Mouse (Mus musculus): ENCODE results near the gene 1700093K21Rik. TPM values are rescaled to one million over a fixed set of nuclear protein-coding genes. Genes with fewer than 3 reads are reported as not detected.

Gene 1700093K21Rik
- polyA plus RNA-seq, 1 experiment from 2014 or later, result not detected

DNA sequence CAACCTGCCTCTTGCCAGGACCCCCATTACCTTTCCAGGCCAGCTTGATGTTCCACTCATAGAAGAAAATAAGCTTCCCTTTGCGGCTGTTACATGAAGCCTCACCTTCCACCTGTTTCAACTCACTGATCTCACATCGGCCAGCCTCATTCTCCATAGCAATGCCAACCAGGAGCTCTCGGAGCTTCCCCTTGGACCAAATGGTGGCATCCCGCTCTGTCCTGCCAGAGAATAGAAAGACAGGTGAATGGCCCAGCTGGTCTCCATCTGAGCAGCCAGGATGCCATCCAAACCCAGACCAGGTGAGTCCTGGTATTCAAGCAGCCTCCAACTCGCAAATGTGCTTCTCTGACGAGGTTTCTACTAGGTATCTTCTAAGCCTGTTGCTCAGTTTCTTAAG, 24.3 kb downstream of the 1700093K21Rik start:
- H3K9ac ChIP-seq, result peak overlapping the region; percentile 89
- peak overlapping the region; percentile 83 for H3K4me3 ChIP-seq
- H3K4me1 ChIP-seq, result peaks cover 22% of the 10 kb centered on the region
- ATAC-seq (ENCODE audit: low FRiP score), result no peak
- peaks cover 37% of the 10 kb centered on the region for H3K36me3 ChIP-seq
- H3K27me3 ChIP-seq, result no peaks in the 10 kb centered on the region
- 54% methylated on average over 6 of the region's 6 CpGs for WGBS
- H3K4me2 ChIP-seq (replicated peaks), result peak overlapping the region; percentile 92
- no peaks in the 10 kb centered on the region for H3K9me3 ChIP-seq (replicated peaks)
- 0 out of 2 replicates have a peak overlapping the region, but pooled peaks have one; percentile 97 for H3K27ac ChIP-seq

DNA sequence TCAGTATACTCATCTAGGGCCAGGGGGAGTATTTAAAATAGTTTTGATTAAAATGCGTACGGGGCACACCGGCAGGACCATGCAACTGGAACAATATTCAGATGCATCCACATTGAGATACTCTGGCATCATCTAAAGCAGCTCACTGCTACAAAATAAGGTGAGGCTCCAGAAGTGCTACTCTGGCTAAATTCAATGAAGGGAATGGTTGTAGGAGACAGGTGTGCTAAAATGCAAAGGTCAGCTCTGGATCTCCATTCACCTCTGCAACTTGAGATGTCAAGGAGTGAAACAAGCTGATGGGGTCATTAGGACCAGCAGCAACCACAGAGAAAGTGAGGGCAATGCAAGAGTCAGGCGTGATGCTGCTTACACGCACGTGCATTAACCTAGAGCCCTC, 25.7 kb downstream of the 1700093K21Rik start:
- ATAC-seq (ENCODE audit: low FRiP score), result no peak
- H3K4me1 ChIP-seq, result peaks cover 22% of the 10 kb centered on the region
- no peaks in the 10 kb centered on the region for H3K9me3 ChIP-seq (replicated peaks)
- 0 out of 2 replicates have a peak overlapping the region, but pooled peaks have one; percentile 92 for H3K4me2 ChIP-seq (replicated peaks)
- WGBS, result 92% methylated on average over 6 of the region's 6 CpGs
- no peak overlapping the region for H3K4me3 ChIP-seq
- H3K27me3 ChIP-seq, result no peaks in the 10 kb centered on the region
- H3K9ac ChIP-seq, result 0 out of 2 replicates have a peak overlapping the region, but pooled peaks have one; percentile 29
- H3K36me3 ChIP-seq, result peaks cover 50% of the 10 kb centered on the region
- no peak overlapping the region for H3K27ac ChIP-seq

DNA sequence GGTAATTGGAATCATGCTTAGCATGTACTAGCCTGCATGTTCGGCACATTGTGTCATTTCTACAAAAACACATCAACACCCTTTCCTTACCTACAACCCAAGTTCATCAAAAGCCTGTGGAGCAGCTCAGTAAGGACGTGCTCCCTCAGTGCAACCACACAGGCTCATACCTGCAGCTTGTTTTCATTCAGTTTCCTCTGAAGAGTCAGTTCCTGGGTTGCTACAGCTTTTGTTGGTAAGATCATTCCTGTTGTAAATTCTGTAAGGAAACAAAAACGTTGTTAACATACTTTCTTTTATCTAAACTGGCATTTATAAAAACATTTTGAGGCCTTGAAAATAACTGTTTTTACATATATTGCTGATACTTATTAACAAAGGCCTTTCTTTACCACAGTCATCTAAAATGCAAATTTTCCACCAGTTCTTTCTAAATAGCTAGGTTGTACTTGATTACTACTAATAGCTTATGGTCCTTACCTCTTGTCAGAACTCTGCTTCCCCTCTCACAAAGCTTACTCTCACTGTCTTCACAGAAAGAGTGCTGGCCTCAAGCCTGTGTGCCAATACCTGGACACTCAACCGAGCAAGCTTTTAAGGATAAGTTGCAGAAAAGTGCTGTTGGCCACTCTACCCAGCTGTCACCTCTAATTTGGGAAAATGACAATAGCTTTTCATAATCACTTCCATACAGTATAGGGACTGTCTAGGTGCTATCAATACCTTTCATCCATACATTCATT, 28.7 kb downstream of the 1700093K21Rik start:
- Histone ChIP-seq H3K4me2 (replicated peaks) (no peak overlapping the region), H3K9ac (no peak overlapping the region), H3K36me3 (peaks cover 79% of the 10 kb centered on the region), H3K27me3 (no peaks in the 10 kb centered on the region), H3K4me3 (no peak overlapping the region), H3K9me3 (replicated peaks) (no peaks in the 10 kb centered on the region), H3K27ac (no peak overlapping the region), H3K4me1 (peaks cover 19% of the 10 kb centered on the region)
- ATAC-seq (ENCODE audit: low FRiP score), result no peak
- WGBS, result 93% methylated on average over 4 of the region's 4 CpGs

DNA sequence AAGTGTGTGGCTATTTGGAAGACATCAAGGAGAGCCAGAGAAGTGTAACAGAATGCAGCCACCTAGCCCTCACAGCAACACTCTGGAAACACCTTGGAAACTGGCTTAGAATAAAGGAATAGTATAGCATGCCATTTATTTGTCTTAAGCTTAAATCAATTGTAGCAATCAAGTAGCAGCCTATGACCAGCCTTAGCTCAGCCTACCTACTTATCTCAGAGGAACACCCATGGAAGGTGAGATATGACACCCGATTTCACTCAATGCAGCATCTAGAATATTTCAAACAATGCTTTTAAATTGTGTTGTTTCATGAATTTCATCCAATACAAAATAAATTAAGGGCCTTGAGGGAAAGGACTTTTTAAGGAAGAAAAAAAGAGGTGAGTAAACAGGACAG, 31.0 kb downstream of the 1700093K21Rik start:
- H3K9ac ChIP-seq, result no peak overlapping the region
- no peak for ATAC-seq (ENCODE audit: low FRiP score)
- H3K4me1 ChIP-seq, result peaks cover under 1% of the 10 kb centered on the region; the same call in 1 of the 2 replicates
- H3K27ac ChIP-seq, result no peak overlapping the region
- H3K36me3 ChIP-seq, result peaks cover 87% of the 10 kb centered on the region
- H3K27me3 ChIP-seq, result no peaks in the 10 kb centered on the region
- no peaks in the 10 kb centered on the region for H3K9me3 ChIP-seq (replicated peaks)
- no peak overlapping the region for H3K4me2 ChIP-seq (replicated peaks)
- 89% methylated on average over 1 of the region's 1 CpGs for WGBS
- no peak overlapping the region for H3K4me3 ChIP-seq

Small RNA genes lying within 50 kb of the gene (microRNA-seq; reads per million reads assigned to microRNA genes)
- not detected for gene Gm47279

Other genes with a start within 250 kb of the 1700093K21Rik start
- gene Usp34, start 214.3 kb downstream of the 1700093K21Rik start, polyA plus RNA-seq (2016; fragmentation: Nextera tagmentation; extraction: Ambion mirVana), result 29.1 and 34.0 TPM in 2 replicates
- gene Ahsa2, start 23.1 kb downstream of the 1700093K21Rik start, polyA plus RNA-seq (2016; fragmentation: Nextera tagmentation; extraction: Ambion mirVana), result 143 and 149 TPM in 2 replicates
- 90.0 and 95.1 TPM in 2 replicates for gene 0610010F05Rik, start 112.5 kb upstream of the 1700093K21Rik start, polyA plus RNA-seq (2016; fragmentation: Nextera tagmentation; extraction: Ambion mirVana)
- 20.9 and 22.2 TPM in 2 replicates for gene Pus10, start 144.5 kb upstream of the 1700093K21Rik start, polyA plus RNA-seq (2016; fragmentation: Nextera tagmentation; extraction: Ambion mirVana)
- gene Pex13, start 144.8 kb upstream of the 1700093K21Rik start, polyA plus RNA-seq (2016; fragmentation: Nextera tagmentation; extraction: Ambion mirVana), result 48.2 and 51.0 TPM in 2 replicates
- gene Rel, start 249.8 kb upstream of the 1700093K21Rik start, polyA plus RNA-seq (2016; fragmentation: Nextera tagmentation; extraction: Ambion mirVana), result 0.80 and 0.93 TPM in 2 replicates